Mouse (Mus musculus) CH12.LX (cell line): ENCODE measurements at regions not wholly inside any gene's neighbourhood (a gene's known extent, or its start where the extent isn't known, plus 50 kb on each side); places are given as distances from the start of the nearest gene placed in this dataset.

Source experiments
- CTCF ChIP-seq, 2 experiments: IDR thresholded peaks in 1 of 2; conservative IDR thresholded peaks in 1 of 2; 2 replicates each; pipeline ENCODE4 v1.5.1; 2011 to 2012; ENCODE audit warnings: low read depth in 2 of 2, low read length in 2 of 2, improper control_type of control experiment in 1 of 2, inconsistent platforms in 1 of 2, mild to moderate bottlenecking in 1 of 2, moderate library complexity in 1 of 2
- MAFK ChIP-seq: IDR thresholded peaks from 2 replicates; pipeline ENCODE4 v1.6.1; 2011; ENCODE audit warnings: low read length, improper control_type of control experiment; ENCODE audit not compliant: insufficient replicate concordance
- MAX ChIP-seq: IDR thresholded peaks from 2 replicates; pipeline ENCODE4 v1.6.1; 2011; ENCODE audit warnings: low read length, improper control_type of control experiment
- MAZ ChIP-seq: IDR thresholded peaks from 2 replicates; pipeline ENCODE4 v1.6.1; 2012; ENCODE audit warnings: low read depth, mild to moderate bottlenecking, inconsistent platforms, low read length, improper control_type of control experiment, moderate library complexity
- POLR2A ChIP-seq: IDR thresholded peaks from 2 replicates; pipeline ENCODE4 v1.6.1; 2011; ENCODE audit warnings: low read depth, mild to moderate bottlenecking, improper control_type of control experiment, low read length
- TBP ChIP-seq: conservative IDR thresholded peaks from 2 replicates; pipeline ENCODE4 v1.6.1; 2011; ENCODE audit warnings: low read depth, low read length, improper control_type of control experiment
- TCF12 ChIP-seq: IDR thresholded peaks from 2 replicates; pipeline ENCODE4 v1.6.1; 2014; ENCODE audit warnings: low read depth, mild to moderate bottlenecking, inconsistent platforms, low read length, improper control_type of control experiment
- UBTF ChIP-seq: IDR thresholded peaks from 2 replicates; pipeline ENCODE4 v1.6.1; 2012; ENCODE audit warnings: low read depth, mild to moderate bottlenecking, inconsistent platforms, low read length, improper control_type of control experiment, moderate library complexity
- USF1 ChIP-seq: IDR thresholded peaks from 2 replicates; pipeline ENCODE4 v1.6.1; 2014; ENCODE audit warnings: low read depth, mild to moderate bottlenecking, inconsistent platforms, low read length, improper control_type of control experiment
- ZNF384 ChIP-seq: IDR thresholded peaks from 2 replicates; pipeline ENCODE4 v1.6.1; 2012; ENCODE audit warnings: low read depth, low read length, improper control_type of control experiment, inconsistent platforms

DNA sequence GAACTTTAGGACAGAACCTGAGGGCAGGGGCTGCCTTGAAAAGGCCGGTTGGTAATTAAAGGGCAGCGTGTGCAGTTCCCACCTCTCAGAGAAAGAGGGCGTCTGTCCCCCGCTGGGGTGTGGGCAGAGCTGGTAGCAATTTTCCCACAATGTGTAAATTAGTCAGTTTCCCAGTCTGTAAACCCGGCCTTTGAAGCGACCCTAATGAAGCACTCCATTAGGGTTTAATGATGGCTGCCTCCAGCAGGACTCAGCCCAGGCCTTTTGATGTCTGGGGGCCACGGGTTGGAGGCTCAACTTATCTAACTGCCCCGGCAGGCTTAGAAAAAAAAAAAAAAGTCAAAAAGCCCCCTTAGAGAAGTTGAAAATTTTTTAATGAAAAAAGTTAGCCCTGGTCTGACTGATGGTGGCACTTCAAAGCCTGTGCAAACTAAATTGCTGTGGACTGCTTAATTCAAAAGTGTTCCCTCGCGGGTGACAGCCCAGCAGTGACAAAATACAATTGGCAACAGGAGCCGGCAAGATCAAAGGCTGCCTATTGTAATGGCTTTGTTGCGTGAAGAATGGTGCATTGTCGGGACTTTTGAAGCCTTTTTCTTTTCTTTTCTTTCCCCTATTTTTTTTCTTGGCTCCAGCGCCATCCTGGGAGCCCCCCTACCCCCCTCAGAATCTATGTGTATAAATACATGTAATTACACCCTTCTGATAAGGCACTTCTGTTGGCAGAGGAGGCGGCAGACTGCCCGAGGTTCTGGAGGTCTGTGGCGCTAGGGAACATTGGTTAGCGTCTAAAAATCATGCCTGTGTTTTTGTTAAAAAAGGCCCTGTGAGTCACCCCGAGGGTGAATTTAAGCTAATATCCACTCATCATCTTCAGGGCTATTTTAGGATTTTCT lies 71.3 kb upstream of the Msx1 start:
- TF ChIP-seq MAX (no peak), TBP (no peak), CTCF (conservative IDR thresholded peaks at IDR 0.05 in 1 of 2, IDR thresholded peaks at IDR 0.05 in 1 of 2; ENCODE audit: low read depth in 2 of 2, low read length in 2 of 2) (no peak), POLR2A (no peak), UBTF (no peak), ZNF384 (no peak), MAFK (no peak), MAZ (no peak), USF1 (no peak), TCF12 (no peak)
